Mouse (Mus musculus): ENCODE measurements around the gene Fam107b.

GRCm38 (mm10) chr2:3717268-3717667 is 147.0 kb downstream of the Fam107b start:
- TF ChIP-seq CTCF (IDR thresholded peaks at IDR 0.05; ENCODE audit: insufficient read depth, low read length) = no peak
- TF ChIP-seq POLR2A (IDR thresholded peaks at IDR 0.05; ENCODE audit: borderline replicate concordance, extremely low read depth, low read depth, low read length) = no peak

All from lung, adult 2 months (tissue).